Mouse (Mus musculus) granulocyte monocyte progenitor cell, adult 5-6 weeks (primary cell): Measurements from ENCODE around the gene Ehbp1. TPM values are rescaled to one million over a fixed set of nuclear protein-coding genes. Genes with fewer than 3 reads are reported as not detected.

Source experiments
- ATAC-seq: replicated peaks from 2 replicates; pipeline ENCODE4 v1.8.0; 2016; ENCODE audit warnings: mild to moderate bottlenecking, moderate TSS enrichment, inconsistent platforms; ENCODE audit not compliant: poor library complexity, severe bottlenecking
- total RNA-seq, 2 experiments: library from RNA; stranded (forward) in 1 of 2; stranded (reverse) in 1 of 2; fragments of 200-712, 200-1000 nt in 1 of 2; fragments of >200 nt in 1 of 2; fragmentation: Nextera tagmentation in 1 of 2; gene quantifications; 2 replicates each; pipeline ENCODE4 v1.2.3; 2014 to 2017

The Ehbp1 gene
- total RNA-seq, 2 experiments from 2014 or later: 2.8 to 9.1 TPM

- ATAC-seq: no peak
These were observed 349.1 kb downstream of the Ehbp1 start for GRCm38 (mm10) chr11:21992761-21993596.

- ATAC-seq: no peak
These were observed 353.6 kb downstream of the Ehbp1 start for GRCm38 (mm10) chr11:21988398-21988946.

GRCm38 (mm10) chr11:21985118-21985517, 357.0 kb downstream of the Ehbp1 start:
- ATAC-seq: no peak

GRCm38 (mm10) chr11:21974005-21974531, 368.0 kb downstream of the Ehbp1 start:
- ATAC-seq: no peak

- no peak for ATAC-seq
These were observed 368.5 kb downstream of the Ehbp1 start for GRCm38 (mm10) chr11:21973597-21973996.

- no peak for ATAC-seq
These were observed 373.2 kb downstream of the Ehbp1 start for GRCm38 (mm10) chr11:21968922-21969321.

Other genes with a start within 250 kb of the Ehbp1 start
- gene Tmem17, start 169.8 kb upstream of the Ehbp1 start, total RNA-seq (2014; fragmentation: Nextera tagmentation): 2.7 and 5.1 TPM in 2 replicates
- gene Tmem17, start 169.8 kb upstream of the Ehbp1 start, total RNA-seq (2017): 3.1 and 4.4 TPM in 2 replicates